Mouse (Mus musculus) small intestine, adult 2 months (tissue): ENCODE data around the gene Elmo1. TPM values are rescaled to one million over a fixed set of nuclear protein-coding genes. Genes with fewer than 3 reads are reported as not detected.

Experiments
- H3K27ac ChIP-seq: fragments of 200-500 bp; 2 replicates; pipeline ENCODE4 v1.5.1; 2012; ENCODE audit warnings: low read depth, low read length, control low read depth, inconsistent platforms; ENCODE audit not compliant: insufficient read depth
- H3K27me3 ChIP-seq: fragments of 200-500 bp; 2 replicates; pipeline ENCODE4 v1.6.1; 2012; ENCODE audit warnings: mild to moderate bottlenecking, moderate library complexity, low read length, inconsistent platforms; ENCODE audit not compliant: control insufficient read depth, insufficient read depth
- H3K36me3 ChIP-seq: fragments of 200-500 bp; 2 replicates; pipeline ENCODE4 v1.6.1; 2012; ENCODE audit warnings: mild to moderate bottlenecking, low read length, control low read depth, inconsistent platforms; ENCODE audit not compliant: control insufficient read depth, insufficient read depth
- H3K4me1 ChIP-seq: fragments of 200-500 bp; 2 replicates; pipeline ENCODE4 v1.6.1; 2012; ENCODE audit warnings: low read length, inconsistent platforms, mixed read lengths; ENCODE audit not compliant: control insufficient read depth, insufficient read depth, insufficient read length
- H3K4me3 ChIP-seq: fragments of 200-500 bp; 2 replicates; pipeline ENCODE4 v1.5.1; 2012; ENCODE audit warnings: low read depth, mild to moderate bottlenecking, control low read depth, inconsistent platforms, low read length, moderate library complexity
- CTCF ChIP-seq: fragments of 200-500 bp; IDR thresholded peaks from 2 replicates; pipeline ENCODE4 v1.5.1; 2012; ENCODE audit warnings: low read depth, mild to moderate bottlenecking, control low read depth, inconsistent platforms, low read length, moderate library complexity, mixed read lengths; ENCODE audit not compliant: insufficient replicate concordance, insufficient read length; ENCODE audit errors: extremely low read depth
- POLR2A ChIP-seq: fragments of 200-500 bp; IDR thresholded peaks from 2 replicates; pipeline ENCODE4 v1.6.1; 2012; ENCODE audit warnings: low read depth, mild to moderate bottlenecking, control low read depth, inconsistent platforms, low read length, moderate library complexity
- WGBS: fragments of 180-500 bp; shearing (Covaris S2); methylation state at CpG from one replicate; pipeline ENCODE4 v1.1.7; 2018; 5-methylcytosine and 5-hydroxymethylcytosine counted together
- polyA plus RNA-seq: library from polyadenylated mRNA; depleted of rRNA; stranded (reverse); fragments of >200 nt; gene quantifications from 2 replicates; pipeline ENCODE4 v1.2.3, GENCODE M21; 2012

The Elmo1 gene
- polyA plus RNA-seq, 1 experiment, result 23.8 TPM

GRCm38 (mm10) chr13:20556739-20557138, 466.3 kb downstream of the Elmo1 start:
- WGBS, result 67% methylated on average over 10 of the region's 10 CpGs
- Histone ChIP-seq H3K4me3 (no peak overlapping the region), H3K4me1 (no peaks in the 10 kb centered on the region), H3K27me3 (no peaks in the 10 kb centered on the region), H3K27ac (no peak overlapping the region), H3K36me3 (no peaks in the 10 kb centered on the region)
- TF ChIP-seq CTCF (no peak), POLR2A (no peak)

DNA sequence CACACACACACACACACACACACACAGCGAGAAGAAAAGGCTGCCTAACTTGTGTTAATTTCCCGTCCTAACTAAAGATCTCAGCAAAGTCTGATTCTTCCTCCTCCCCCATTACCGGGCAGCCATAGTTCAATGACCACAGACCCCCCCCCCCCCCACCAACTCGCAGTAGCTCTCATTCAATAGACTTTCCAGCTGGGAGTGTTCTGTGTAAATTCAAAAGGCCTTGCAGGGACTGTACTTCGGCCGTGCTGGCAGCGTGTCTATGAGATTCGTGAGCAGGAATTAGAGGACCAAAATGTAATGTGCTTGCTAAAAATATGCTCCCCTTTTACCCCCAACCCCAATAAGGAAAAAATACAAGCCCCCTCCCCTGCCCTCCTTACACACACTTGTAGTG, 466.8 kb downstream of the Elmo1 start:
- H3K4me3 ChIP-seq, result no peak overlapping the region
- no peaks in the 10 kb centered on the region for H3K27me3 ChIP-seq
- no peaks in the 10 kb centered on the region for H3K36me3 ChIP-seq
- no peak for TF ChIP-seq POLR2A
- no peak for TF ChIP-seq CTCF
- no peak overlapping the region for H3K27ac ChIP-seq
- 78% methylated on average over 8 of the region's 8 CpGs for WGBS
- H3K4me1 ChIP-seq, result no peaks in the 10 kb centered on the region

DNA sequence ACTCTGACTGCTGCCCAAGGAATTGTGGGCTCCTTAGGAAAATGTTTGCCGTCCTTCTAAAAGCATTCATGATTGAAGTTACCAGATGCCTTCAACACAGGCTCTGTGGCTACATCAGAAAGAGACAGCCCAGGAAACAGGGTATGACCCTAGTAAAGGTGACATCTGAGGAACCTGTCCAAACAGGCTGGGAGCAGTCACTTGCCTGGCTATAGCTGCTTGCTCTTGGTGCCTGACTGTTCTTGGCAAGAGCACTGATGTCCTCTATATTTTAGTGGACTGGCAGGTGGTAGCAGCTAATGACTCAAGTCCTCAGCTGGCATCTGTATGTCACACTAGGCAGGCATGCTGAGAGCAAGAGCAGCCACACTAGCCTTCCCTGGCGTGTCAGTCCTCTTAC, 468.0 kb downstream of the Elmo1 start:
- H3K27me3 ChIP-seq, result no peaks in the 10 kb centered on the region
- no peak overlapping the region for H3K27ac ChIP-seq
- no peaks in the 10 kb centered on the region for H3K4me1 ChIP-seq
- no peaks in the 10 kb centered on the region for H3K36me3 ChIP-seq
- 94% methylated on average over 2 of the region's 2 CpGs for WGBS
- TF ChIP-seq POLR2A (no peak), CTCF (no peak)
- H3K4me3 ChIP-seq, result no peak overlapping the region

GRCm38 (mm10) chr13:20564414-20564813, 474.0 kb downstream of the Elmo1 start:
- H3K4me3 ChIP-seq, result no peak overlapping the region
- H3K27me3 ChIP-seq, result no peaks in the 10 kb centered on the region
- TF ChIP-seq POLR2A (no peak), CTCF (peak; percentile 50; the same call in 1 of the 2 replicates)
- 81% methylated on average over 9 of the region's 9 CpGs for WGBS
- no peaks in the 10 kb centered on the region for H3K4me1 ChIP-seq
- H3K36me3 ChIP-seq, result peaks cover 7% of the 10 kb centered on the region
- H3K27ac ChIP-seq, result no peak overlapping the region

DNA sequence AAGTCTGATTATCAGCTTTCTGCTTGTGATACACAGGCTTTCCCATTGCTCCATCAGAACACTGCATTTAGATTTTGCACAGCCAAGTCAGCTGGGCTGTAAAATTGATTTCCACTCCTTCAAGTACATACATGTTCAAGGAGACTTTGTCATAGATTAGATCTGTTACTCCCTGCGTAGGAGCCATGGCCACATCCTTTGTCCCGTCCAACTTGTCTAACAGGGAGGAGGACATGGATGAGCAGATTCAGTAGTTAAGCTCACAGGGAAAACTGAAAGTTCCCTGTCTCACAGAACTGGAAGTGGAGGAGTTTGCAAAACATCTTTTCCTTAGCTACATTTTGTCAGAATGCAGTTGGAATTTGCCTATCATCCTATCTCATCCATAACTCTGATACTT, 484.8 kb downstream of the Elmo1 start:
- 91% methylated on average over 2 of the region's 2 CpGs for WGBS
- no peaks in the 10 kb centered on the region for H3K4me1 ChIP-seq
- TF ChIP-seq CTCF (no peak), POLR2A (no peak)
- peaks cover 14% of the 10 kb centered on the region; the same call in 1 of the 2 replicates for H3K36me3 ChIP-seq
- no peak overlapping the region for H3K4me3 ChIP-seq
- no peaks in the 10 kb centered on the region for H3K27me3 ChIP-seq
- no peak overlapping the region for H3K27ac ChIP-seq

DNA sequence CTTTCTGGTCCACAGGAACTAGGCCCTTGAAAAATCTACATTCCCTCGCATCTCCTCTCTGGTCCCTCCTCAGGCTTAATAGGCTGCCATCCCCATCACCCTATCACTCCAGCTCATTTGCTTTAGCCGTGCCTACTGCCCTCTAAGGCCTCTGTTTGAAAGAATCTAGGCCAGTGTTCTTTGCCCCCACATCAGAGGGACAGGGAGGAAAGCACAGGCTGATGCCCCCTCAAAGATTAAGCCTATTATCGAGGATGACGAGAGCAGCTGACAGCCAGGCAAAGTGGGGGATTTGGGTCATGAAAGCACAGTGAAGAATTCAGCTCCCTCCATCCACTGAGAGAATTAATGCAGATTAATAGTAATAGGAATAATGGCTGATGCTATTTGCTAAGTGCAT, 495.5 kb downstream of the Elmo1 start:
- Histone ChIP-seq H3K27ac (no peak overlapping the region), H3K27me3 (no peaks in the 10 kb centered on the region), H3K4me1 (no peaks in the 10 kb centered on the region), H3K36me3 (peaks cover 13% of the 10 kb centered on the region; the same call in 1 of the 2 replicates), H3K4me3 (no peak overlapping the region)
- 88% methylated on average over 4 of the region's 4 CpGs for WGBS
- TF ChIP-seq CTCF (no peak), POLR2A (no peak)

GRCm38 (mm10) chr13:20586462-20586861, 496.1 kb downstream of the Elmo1 start:
- H3K36me3 ChIP-seq, result peaks cover 13% of the 10 kb centered on the region; the same call in 1 of the 2 replicates
- no peaks in the 10 kb centered on the region for H3K27me3 ChIP-seq
- no peak overlapping the region for H3K27ac ChIP-seq
- no peaks in the 10 kb centered on the region for H3K4me1 ChIP-seq
- 81% methylated on average over 3 of the region's 3 CpGs for WGBS
- TF ChIP-seq POLR2A (no peak), CTCF (no peak)
- H3K4me3 ChIP-seq, result no peak overlapping the region

GRCm38 (mm10) chr13:20590983-20591382, 500.6 kb downstream of the Elmo1 start:
- no peaks in the 10 kb centered on the region for H3K4me1 ChIP-seq
- TF ChIP-seq CTCF (no peak), POLR2A (no peak)
- no peak overlapping the region for H3K4me3 ChIP-seq
- H3K27ac ChIP-seq, result no peak overlapping the region
- peaks cover 10% of the 10 kb centered on the region; the same call in 1 of the 2 replicates for H3K36me3 ChIP-seq
- no peaks in the 10 kb centered on the region for H3K27me3 ChIP-seq
- WGBS, result 74% methylated on average over 4 of the region's 4 CpGs
